Mouse (Mus musculus) thymus, adult 2 months (tissue): ENCODE measurements around the gene Wscd1.

Source experiments
- CTCF ChIP-seq: fragments of 200-500 bp; IDR thresholded peaks from 2 replicates; pipeline ENCODE4 v1.5.1; 2012; ENCODE audit warnings: mild to moderate bottlenecking, control low read depth, low read length, moderate library complexity, borderline replicate concordance; ENCODE audit not compliant: control insufficient read depth, poor library complexity, insufficient read depth; ENCODE audit errors: extremely low read depth
- POLR2A ChIP-seq: fragments of 200-500 bp; IDR thresholded peaks from 2 replicates; pipeline ENCODE4 v1.6.1; 2012; ENCODE audit warnings: mild to moderate bottlenecking, low read length, control low read depth, moderate library complexity; ENCODE audit not compliant: control insufficient read depth, poor library complexity, insufficient read depth; ENCODE audit errors: extremely low read depth

GRCm38 (mm10) chr11:71769744-71770143 lies 20.0 kb downstream of the Wscd1 start:
- TF ChIP-seq POLR2A (no peak), CTCF (no peak)
